Mouse (Mus musculus) Muller cell, postnatal 12 days (primary cell): ENCODE results near the gene Lhfpl3.
"Not testable (repeated sequence)": the region's sequence is repeated elsewhere in the genome, so short reads cannot be mapped to it uniquely, and the experiment has no call there.

Source experiments
- DNase-seq: peaks from one replicate; pipeline ENCODE4 v3.0.0-alpha.2; 2015; ENCODE audit errors: inconsistent ontology term

Lhfpl3 gene

DNA sequence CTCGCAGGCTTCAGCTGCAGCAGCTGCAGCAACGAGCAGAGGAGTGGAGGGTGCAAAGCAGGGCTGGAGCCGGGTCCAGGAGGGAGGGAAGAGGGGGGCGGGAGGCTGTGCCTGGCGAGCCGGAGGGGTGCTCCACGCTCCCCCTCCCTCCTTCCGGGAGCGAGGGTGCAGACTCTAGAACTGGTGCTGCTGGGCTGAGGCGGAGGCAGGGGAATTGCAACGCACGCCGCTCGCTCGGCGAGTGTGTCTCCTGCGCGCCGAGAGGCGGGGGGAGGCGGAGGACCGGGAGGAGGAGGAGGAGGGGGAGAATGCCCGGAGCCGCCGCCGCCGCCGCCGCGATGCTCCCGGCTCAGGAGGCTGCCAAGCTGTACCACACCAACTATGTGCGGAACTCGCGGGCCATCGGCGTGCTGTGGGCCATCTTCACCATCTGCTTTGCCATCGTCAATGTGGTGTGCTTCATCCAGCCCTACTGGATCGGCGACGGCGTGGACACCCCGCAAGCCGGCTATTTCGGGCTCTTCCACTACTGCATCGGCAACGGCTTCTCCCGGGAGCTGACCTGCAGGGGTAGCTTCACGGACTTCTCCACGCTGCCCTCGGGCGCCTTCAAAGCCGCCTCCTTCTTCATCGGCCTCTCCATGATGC is at the start of gene Lhfpl3:
Lhfpl3 (plus strand) TSS at position 175 of the 648 bp plus-strand sequence.
- peak; percentile 70 for DNase-seq

DNA sequence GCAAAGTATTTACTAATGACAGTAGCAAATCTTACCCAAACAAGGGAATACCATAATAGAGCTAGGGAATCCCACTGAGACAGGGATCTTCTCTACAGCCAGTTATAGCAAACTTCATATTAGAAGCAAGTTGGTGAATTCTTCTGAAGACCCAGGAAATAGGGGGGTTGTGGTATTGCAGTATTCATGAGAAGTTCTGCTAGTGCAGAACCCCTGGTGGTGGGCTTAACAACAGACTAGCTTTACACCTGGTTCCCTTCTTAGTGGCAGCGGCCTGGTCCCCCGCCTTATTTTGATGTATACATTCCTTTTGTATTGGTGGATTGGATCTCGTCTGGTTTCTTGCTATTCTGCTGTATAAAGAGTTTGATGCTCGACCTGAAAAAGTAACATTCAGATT is 39.6 kb upstream of the Lhfpl3 start:
- DNase-seq: not testable (repeated sequence)

DNA sequence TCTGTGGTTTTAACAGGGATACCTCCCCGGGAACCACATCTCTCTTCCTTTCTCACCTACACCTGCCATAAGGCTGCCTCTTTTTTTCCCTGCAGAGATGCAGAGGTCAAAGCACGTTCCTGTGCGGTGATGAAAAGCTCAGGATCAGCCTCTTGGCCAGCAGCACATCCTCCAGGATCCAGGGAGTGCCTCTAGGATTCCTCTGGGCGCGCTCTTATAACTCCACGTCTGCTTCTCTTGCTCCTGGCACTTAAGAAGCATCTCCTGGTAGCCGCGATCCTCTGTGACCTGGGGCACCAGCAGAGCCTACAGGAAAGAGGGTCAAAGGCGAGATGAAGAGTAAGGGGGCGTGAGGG is 352 bp upstream of the Lhfpl3 start:
- no peak for DNase-seq

DNA sequence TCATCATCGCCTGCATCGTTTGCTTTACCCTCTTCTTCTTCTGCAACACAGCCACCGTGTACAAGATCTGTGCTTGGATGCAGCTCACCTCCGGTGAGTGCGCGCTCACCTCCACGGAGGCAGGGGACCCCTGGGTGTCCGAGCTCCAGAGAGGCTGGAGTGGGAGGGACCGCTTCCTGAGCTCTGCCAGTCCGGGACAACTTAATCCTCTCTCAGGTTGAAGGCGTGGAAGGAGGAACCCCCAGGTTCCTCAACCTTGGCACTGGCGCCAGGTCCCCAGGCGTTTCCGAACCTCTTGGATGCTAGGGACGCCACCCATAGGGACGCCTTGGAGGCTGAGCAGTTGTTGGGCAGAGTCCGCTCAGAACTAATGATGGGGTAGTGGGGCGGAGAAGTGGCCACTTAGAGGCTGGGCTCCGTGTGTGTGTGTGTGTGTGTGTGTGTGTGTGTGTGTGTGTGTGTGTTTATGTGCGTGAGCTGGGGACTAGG is 718 bp downstream of the Lhfpl3 start:
- DNase-seq: peak; percentile 30

DNA sequence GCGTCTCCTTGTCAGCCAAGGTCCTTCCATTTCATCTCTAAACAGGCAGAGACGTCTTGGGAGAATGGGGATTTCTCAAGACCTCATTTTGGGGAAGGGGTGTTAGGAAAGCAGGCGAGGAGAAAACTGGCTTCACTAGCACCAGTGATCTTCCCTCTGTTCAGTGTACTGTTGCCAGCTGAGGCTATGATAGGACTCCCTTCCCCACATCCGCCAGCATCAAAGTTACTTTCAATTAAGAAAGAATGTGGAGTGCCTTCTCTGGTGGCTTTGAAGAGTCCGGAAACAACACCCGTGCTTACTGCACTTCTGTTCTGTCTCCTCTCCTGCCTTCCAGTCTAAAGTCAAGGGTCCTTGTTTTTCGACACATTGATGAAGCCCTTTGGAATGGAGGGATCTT is 1.4 kb downstream of the Lhfpl3 start:
- DNase-seq: peak; percentile 55

DNA sequence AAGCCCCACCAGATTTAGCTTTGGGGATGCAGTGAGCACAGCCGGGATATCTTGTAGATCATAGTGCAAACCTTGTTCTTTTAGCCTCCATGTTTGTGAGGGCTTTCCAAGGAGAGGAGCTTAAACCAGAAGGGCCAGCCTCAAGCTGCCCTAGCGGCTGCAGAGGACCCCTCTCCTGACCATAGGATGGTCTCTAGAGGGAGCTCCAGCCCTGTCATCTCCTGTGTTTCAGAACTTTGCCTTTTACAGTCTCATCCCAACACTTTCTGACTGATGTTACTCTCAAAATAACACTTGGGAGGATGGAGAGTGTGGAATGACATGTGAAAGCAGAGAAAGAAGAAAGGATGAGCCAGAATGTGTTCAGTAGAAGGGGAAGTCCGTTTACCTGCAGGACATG is 11.4 kb downstream of the Lhfpl3 start:
- peak; percentile 16 for DNase-seq

DNA sequence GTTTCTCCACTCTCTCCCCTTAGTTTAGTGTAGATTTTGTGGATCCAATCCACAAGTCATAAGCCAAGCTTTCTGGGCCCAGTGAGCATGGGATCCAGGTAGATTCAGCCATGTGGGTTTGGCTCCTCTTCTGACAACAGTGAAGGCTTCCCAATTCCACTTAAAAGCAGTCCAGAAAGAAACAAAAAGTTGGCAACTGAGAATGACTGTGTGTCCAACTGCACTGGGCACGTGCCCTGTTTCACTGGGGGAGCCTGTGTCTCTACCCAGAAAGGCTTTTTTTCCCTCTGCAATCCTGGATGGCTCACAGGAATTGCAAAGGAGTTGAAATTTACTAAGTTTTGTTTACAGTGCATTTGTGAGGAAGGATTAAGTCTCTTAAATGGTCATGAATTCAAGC is 24.9 kb downstream of the Lhfpl3 start:
- DNase-seq: no peak

DNA sequence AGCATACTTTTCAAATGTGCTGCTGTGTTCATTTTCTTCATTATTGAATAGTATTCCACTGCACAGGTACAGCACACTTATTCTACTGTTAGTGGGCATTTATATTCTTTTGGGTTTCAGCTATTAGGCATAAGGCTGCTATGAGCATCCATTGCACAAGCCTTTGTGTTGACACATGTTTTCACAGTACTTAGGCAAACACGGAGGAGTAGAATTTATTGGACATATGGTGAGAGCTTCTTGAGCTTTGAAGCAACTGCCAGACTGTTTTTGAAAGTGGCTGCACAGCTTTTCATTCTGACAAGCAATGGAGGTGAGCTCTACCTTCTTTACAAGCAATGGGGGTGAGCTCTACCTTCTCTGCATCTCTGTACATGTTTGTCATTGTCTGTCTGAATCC is 49.5 kb downstream of the Lhfpl3 start:
- DNase-seq: no peak

DNA sequence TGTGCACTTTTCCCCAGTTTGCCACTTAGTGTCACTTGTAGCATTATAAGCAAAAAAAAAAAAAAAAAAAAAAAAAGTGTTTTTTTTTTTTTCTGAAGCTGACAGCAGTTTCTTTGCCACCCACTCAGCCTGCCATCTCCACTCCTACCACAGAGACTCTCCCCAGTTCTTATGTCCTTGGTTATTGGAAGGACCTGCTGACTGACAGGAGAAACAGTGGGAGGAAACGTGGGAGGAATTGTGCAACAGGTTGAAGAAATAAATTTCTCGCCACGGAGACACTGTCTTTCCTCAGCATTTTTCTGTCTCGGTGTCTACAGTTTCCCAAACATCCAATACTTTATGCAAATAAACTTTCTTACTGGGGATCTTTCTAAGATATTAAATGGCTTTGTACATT is 67.6 kb downstream of the Lhfpl3 start:
- no peak for DNase-seq

DNA sequence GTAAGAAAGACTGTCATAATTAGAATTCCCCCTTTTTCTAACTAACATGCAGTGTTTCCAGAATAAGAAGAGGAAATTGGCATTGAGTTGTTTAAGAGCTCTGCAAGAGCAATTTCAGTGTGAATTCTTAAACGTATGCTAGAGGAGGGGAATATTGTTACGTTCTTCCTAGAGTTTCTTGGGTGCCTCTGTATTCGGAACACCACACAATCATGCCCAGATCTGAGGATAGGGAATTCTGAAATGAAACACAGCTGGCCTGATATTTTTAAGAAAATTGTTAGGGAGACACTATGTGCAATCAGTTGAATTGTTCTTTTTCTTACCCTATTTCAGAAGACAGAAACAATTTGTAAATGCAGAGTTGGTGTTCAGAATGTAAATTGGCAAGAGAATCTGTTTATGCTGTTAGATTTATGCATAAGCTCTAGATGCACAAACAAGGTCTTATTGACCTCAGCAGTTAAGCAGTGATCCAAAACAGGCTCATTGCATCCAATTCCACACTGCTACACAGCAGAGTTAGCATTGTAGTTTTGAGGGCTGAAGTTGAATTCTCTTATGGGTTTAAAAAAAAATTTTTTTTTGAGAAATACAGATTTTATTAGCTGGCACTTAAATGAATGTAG is 84.1 kb downstream of the Lhfpl3 start:
- no peak for DNase-seq

DNA sequence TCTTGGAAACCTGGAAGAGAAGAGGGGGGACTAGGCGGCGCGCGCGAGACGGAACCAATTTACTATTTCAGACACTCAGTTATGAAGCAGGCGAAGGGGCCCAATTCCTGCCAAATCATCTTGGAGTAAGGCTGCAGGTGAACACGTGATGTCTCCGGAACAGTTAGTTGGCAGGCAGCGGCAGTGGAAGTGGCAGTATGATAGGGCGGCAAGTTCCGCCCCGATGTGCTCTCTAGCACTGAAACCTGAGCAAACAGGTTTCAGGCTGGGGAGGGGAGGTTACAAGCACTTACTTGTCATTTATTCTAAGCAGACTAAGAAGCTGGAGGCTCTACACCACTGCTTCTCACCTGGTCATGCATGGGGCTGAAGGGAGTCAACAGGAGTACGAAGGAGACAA is 105.7 kb downstream of the Lhfpl3 start:
- DNase-seq: no peak

DNA sequence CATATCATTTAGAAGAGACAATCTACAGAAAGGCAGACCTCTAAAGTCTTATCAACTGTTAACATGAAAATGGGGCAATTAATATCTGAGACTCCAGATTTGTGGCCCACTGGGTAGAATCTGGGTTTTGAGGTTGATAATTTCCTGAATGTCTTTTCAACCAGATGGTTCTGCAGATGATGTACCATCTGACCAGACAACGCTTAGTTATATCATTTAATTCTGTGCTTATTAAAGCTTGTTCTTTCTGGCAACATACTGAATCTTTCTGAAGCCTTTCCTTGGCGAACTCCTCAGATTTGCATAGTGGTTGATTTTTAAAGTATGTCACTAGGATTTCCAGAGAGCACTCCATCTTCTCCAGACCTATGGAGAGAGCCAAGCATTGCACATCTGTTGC is 107.6 kb downstream of the Lhfpl3 start:
- DNase-seq: no peak

DNA sequence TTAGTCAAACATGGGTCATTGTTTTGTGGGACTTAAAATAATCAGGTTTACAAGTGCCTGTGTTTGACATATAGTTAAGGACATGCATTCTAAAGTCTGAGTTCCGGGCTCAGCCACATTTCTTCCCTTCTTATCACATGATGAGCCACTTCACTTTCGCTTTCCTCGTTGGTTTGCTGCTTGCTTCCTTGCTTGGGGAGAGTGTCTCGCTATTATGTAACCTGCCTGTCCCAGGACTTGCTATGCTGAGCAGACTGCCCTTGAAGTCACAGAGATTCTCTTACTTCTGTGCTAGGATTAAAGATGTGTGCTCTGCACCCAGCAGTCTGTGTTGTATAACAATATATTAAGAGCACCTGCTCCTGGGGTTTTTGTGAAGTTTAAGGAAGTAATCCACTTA is 110.6 kb downstream of the Lhfpl3 start:
- no peak for DNase-seq

DNA sequence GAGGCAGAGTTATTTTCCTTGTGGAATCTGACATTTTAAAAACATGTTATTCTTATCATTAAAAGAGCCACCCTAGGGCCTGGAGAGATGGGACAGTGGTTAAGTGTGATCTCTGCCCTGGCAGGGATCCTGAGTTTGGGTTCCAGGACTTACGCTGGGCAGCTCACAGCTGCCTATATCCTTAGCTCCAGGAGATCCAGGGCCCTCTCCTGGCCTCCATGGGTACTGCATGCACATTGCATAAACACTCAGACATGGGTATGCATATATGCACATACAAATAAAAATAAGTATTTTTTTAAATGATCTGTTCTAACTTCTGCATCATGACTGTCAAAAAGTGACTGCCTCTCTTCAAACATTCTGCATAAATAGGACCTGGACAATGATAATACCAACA is 115.5 kb downstream of the Lhfpl3 start:
- no peak for DNase-seq

DNA sequence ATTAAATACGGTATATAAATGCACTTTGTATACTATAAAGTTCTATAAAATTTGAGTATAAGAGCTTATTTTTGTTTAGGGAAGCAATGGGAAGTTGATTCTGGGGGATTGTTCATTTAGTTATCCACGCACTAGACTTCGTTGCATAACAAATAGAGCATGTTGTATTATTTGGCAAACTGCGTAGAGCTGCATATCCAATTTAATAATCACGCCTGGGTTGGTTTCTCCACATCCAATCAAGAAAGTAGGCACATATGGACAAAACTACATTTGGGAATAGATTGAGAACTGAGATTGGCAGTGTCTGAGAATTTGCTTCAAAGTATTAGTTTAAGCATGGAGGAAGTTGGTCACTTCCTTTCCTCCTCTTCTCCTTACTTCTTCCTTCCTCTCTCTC is 123.2 kb downstream of the Lhfpl3 start:
- DNase-seq: no peak

DNA sequence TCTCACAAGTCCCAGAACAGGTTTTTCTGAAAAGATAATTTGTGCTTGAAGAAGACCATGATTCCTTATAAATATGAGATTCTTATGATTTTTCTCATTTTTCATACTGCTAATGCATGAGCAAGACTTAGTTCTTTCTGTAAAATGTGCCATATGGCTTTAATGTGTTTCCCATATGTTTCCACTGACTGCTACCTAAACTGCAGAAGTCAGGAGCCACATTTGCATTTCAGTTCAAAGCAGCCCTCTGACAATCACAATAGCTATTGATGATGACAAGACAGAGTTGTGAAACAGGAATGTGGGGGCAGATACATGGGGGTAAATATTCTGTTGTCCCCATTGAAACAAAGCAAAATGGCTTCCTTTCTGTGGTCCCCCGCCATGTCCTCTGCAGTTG is 126.6 kb downstream of the Lhfpl3 start:
- no peak for DNase-seq

DNA sequence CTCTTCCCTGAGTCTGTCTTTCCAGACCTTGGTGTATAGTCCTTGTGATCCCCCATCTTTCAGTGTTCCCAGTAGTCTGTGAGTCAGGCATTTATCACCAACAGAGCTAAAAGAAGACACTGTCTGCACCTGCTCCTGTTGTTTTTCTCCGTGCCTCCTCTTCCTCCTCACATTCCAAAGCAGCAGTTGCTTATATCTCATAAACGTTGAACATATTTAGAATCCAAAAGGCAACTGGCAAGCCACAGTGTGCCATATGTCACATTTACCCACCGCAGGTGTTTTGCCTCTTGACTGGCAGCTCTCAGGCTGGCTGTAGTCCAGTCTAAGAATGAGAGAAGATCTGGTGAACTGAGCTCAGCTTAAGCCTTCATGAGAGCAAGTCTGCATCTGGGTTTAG is 142.5 kb downstream of the Lhfpl3 start:
- DNase-seq: no peak

DNA sequence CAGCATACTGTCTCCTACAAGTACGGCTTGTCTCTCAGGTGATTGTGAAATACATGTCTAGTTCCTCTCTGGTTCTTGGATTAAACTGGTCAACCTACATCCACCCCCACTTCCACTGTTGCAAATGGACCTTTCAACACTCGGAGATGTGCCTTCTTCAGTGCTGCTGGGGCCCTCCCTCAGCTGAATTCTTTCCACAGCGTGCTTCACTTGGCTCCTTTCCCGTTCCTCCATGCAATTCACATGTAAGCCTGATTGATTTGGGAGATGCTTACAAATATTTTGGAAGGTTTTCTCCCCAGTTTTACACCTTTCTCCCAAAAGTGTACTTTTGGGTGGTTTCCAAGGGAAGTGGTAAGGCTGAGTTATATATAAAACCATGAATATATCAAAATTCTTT is 143.6 kb downstream of the Lhfpl3 start:
- no peak for DNase-seq

DNA sequence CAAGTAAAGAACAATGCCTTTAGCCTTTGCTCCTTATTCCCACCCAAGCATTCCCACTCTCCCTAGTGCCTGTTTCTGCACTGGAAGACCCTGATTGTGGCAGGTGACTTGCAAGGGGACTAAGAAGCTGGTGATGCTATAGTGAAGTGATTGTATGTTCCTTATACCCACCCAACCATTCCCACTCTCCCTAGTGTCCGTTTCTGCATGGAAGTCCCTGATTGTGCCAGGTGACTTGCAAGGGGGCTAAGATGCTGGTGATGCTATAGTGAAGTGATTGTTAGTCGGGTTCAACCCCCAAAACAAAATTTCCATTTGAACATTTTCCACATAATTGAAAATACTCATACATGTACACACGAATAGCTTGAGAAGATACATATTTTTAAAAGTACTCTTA is 151.4 kb downstream of the Lhfpl3 start:
- no peak for DNase-seq

DNA sequence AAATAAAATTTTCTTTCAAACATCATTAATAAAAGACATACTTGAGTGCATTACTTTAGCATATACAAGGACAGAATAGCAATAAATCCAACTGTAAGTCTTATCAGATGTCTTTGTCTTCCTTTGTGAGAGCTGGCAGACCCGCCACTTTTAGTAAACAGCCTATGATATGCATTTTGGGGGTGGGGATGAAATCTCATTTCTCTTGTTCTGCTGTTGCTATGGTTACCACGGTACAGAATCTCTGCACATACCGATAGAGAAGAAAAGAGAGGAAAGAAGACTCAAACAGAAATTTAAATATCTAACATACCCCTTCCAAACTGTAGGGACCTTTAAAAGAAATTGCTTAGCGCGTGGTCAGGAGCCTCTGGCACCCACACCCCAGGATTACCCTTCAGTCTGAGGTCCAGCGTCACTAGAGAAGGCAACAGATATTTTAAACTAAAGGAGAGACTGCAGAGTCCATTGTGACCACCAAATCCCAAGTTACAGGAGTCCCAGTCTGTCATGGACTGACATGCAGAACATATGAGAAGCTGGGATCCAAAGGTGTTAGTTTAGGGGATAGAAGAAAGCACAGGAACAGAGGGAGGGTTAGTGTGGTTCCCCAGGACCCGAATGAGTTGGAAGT is 151.9 kb downstream of the Lhfpl3 start:
- DNase-seq: no peak

DNA sequence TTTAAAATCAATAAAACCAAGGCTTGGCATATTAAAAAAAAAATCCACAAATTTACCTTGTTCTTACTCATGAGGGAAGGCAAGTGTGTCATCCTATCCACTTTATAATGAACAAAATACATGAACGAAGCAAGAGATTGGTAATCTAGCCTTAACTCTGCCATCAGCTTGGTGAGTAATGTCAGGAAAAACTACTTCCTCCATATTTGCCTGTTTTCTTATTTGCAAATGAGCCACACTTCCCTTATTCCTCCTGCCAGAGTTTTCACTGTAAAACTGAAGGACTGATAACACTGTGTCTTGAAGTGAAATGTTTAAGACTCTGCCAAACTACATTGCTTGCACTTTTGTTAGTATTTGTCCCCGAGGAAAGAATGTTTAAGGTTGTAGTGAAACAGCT is 152.7 kb downstream of the Lhfpl3 start:
- DNase-seq: no peak

DNA sequence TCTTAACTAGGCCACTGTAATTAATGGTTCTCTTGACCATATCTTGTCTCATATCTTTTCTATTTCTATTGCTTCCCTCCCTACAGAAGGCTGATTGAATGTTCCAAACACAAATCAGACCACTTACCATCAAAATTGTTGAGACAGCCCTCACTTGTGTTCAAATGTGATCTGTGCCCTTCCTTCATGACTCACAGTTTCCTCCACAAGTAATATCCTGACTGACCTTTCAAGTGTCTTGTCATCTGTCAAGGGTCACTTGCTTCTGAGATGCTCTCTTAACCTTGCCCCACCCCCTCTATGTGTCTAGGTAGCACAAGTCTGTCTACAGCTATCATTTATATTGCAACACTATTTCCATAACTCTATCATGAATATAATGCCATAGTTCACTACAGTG is 154.1 kb downstream of the Lhfpl3 start:
- DNase-seq: no peak

DNA sequence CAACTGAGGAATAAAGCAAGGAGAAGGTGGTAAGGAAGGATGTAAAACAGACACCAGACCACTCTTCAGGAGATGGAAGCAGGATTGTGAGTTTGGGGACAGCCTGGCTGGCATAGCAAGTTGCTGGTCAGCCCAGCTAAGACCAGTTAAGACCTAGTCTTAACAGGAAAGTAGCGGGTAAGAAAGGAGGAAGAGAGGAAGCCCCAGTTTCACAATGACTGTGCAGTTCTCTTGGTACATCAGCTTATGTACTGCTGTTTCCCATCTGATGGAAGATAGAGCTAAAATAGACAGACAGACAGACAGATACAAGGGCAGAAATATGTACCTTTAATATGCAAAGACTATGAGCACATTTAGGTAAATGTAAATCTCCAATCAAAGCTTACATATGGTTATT is 171.3 kb downstream of the Lhfpl3 start:
- no peak for DNase-seq
